Mouse (Mus musculus) CD8-positive naive resting alpha-beta T cell, adult 57 days (primary cell): ENCODE results near the gene Rab3c. TPM values are rescaled to one million over a fixed set of nuclear protein-coding genes. Genes with fewer than 3 reads are reported as not detected.

Source experiments
- total RNA-seq: library from RNA; stranded (reverse); gene quantifications from one replicate; pipeline ENCODE4 v1.2.4, GENCODE M21; 2023

Gene Rab3c
- total RNA-seq, result not detected

DNA sequence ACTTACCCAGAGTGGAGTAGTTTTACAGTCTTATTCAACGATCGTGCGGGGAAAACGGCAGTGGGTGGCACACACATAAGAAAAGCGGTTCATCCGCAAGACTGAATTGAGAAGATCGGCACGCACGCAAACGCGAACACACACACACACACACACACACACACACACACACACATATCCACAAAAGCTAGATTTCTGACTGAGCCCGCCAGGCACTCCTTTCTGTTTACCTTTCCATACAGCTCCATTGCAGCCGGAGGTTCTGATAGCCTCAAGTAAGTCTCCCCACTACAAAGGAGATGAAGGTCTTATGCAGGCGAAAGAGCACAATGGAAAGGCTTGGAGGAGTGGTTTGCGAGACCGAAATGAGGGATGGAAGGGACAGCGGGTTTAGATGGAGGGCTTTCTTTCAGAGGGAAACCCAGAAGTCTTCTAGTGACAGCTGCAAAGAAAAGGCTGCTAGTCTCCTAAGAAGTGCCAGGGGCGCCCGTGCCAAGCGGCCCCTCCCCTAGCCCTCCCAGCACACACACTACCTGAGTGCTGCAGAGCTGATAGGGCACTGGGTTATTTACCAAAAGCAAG is at the start of gene Rab3c:
Rab3c (minus strand) TSS at position 434 of the 582 bp plus-strand sequence.

Other genes starting within 250 kb of the Rab3c start
- 1.2 TPM for gene Gapt, start 76.2 kb upstream of the Rab3c start, total RNA-seq
- gene Plk2, start 114.0 kb upstream of the Rab3c start, total RNA-seq, result 45.5 TPM